Mouse (Mus musculus): Measurements from ENCODE around the gene Cdipt. TPM values are rescaled to one million over a fixed set of nuclear protein-coding genes. Genes with fewer than 3 reads are reported as not detected.
A peak's percentile ranks its signal among the peaks of the same experiment; 100 is the strongest.

Cdipt gene
- polyA plus RNA-seq, 1 experiment from 2014 or later, result 89.2 TPM

DNA sequence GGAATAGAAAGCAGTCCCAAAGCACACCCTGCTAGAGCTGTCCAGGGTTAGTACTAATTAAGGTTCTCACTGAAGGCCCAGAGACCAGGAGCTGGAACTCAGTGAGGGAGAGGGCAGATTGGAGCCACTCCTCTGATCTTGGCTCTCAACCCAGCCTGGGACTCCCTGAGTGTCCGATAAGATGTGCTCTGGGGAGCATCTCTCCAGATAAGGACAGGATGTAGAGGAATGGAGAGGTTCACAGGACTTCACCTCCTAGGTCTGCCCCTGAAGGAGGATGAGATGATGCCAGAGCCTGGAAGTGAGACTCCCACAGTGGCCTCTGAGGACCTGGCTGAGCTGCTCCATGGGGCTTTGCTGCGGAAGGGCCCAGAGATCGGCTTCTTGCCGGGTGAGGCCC is 24.0 kb upstream of the Cdipt start:
- DNase-seq (ENCODE audit: low spot score), result no peak
- peaks cover 54% of the 10 kb centered on the region for H3K27me3 ChIP-seq (ENCODE audit: low read depth, poor library complexity, severe bottlenecking)
- H3K4me3 ChIP-seq, result peak overlapping the region; percentile 66
- H3K27ac ChIP-seq (replicated peaks), result no peak overlapping the region
- H3K4me1 ChIP-seq, result peaks cover 37% of the 10 kb centered on the region
- H3K36me3 ChIP-seq, result 0 out of 2 replicates have a peak, but pooled peaks cover 2% of the 10 kb centered on the region
- 29% methylated on average over 4 of the region's 4 CpGs for WGBS
- H3K9me3 ChIP-seq (replicated peaks), result no peaks in the 10 kb centered on the region

DNA sequence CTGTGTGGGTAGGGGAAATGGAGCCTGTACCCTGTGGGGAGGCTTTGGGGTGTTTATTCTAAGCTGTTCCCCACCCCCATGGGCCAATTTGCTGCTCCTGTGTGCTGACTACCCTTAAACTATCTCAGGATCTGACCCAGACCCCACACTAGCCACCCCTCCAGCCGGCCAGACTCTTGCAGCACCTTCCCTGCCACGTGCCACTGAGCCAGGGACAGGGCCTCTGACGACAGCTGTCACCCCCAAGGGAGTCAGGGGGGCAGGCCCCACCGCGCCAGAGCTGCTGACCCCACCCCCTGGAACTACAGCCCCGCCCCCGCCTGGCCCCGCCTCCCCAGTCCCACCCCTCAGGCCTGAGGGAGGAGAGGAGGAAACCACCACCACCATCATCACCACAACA is 23.1 kb upstream of the Cdipt start:
- Histone ChIP-seq H3K9me3 (replicated peaks) (no peaks in the 10 kb centered on the region), H3K36me3 (no peaks in the 10 kb centered on the region), H3K4me3 (peak overlapping the region; percentile 66; the same call in 1 of the 2 replicates), H3K27me3 (ENCODE audit: low read depth, poor library complexity, severe bottlenecking) (peaks cover 54% of the 10 kb centered on the region), H3K4me1 (peaks cover 37% of the 10 kb centered on the region), H3K27ac (replicated peaks) (no peak overlapping the region)
- 0% methylated on average over 8 of the region's 8 CpGs for WGBS
- no peak for DNase-seq (ENCODE audit: low spot score)

DNA sequence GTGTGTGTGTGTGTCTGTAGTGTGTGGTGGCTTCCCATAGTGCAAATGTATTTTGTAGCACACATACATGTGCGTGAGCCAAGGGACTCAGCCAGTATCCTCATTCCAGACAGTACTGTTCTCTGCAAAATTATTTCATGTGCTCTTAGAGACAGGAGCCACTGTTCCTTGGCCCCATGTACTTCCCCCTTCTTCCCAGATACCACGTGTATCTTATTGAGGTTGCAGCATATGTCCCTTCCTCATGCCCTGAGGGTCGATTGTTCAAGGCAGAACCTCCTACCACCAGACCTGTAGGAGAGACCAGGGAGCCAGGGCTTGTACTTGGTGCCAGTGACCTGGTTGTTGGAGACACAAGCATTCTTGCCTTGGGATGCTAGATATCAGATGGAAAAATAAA is 20.6 kb upstream of the Cdipt start:
- Histone ChIP-seq H3K27ac (replicated peaks) (no peak overlapping the region), H3K4me1 (peaks cover 20% of the 10 kb centered on the region), H3K9me3 (replicated peaks) (no peaks in the 10 kb centered on the region), H3K4me3 (no peak overlapping the region), H3K36me3 (no peaks in the 10 kb centered on the region), H3K27me3 (ENCODE audit: low read depth, poor library complexity, severe bottlenecking) (peaks cover 34% of the 10 kb centered on the region)
- 73% methylated on average over 3 of the region's 3 CpGs for WGBS
- DNase-seq (ENCODE audit: low spot score), result no peak

DNA sequence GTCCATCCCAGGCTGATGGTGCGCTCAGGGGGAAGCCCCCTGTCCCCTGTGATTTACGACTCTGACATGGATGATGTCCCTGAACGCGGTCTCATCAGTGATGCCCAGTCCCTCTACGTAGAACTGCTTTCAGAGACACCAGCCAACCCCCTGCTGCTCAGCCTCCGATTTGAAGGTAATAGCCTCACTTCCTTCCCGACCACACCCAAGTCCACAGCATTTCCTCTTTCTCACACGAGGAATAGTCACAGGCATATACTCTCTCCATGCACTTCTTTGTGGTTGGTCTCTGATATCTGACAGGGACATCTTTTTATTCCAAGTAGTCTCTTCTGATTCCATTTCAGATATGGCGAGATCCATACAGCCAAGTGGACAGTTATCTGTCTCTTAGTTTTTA is 15.9 kb upstream of the Cdipt start:
- Histone ChIP-seq H3K9me3 (replicated peaks) (no peaks in the 10 kb centered on the region), H3K27ac (replicated peaks) (no peak overlapping the region), H3K4me3 (no peak overlapping the region), H3K4me1 (peaks cover 7% of the 10 kb centered on the region), H3K27me3 (ENCODE audit: low read depth, poor library complexity, severe bottlenecking) (peaks cover 35% of the 10 kb centered on the region), H3K36me3 (0 out of 2 replicates have a peak, but pooled peaks cover 3% of the 10 kb centered on the region)
- DNase-seq (ENCODE audit: low spot score), result no peak
- 79% methylated on average over 9 of the region's 9 CpGs for WGBS

DNA sequence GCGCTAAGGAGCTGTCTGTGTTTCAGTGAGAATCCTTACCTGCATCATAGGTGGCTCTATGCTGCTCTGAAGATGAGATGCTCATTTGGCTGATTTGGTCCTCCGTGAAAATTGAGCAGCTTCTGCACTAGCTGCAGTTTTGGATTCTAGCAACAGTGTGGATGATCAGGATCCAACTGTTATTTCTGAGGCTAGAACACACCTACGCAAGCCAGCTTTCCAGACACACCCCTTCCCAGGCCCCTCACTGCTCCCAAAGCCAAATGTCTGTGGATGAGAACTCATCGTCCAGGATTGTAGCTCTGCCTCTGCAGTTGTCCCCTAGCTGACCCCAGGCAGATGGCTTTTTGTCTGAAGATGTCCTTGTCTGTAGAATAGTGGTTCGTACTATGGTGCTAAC is 14.6 kb upstream of the Cdipt start:
- peaks cover 35% of the 10 kb centered on the region for H3K27me3 ChIP-seq (ENCODE audit: low read depth, poor library complexity, severe bottlenecking)
- H3K27ac ChIP-seq (replicated peaks), result no peak overlapping the region
- H3K4me3 ChIP-seq, result no peak overlapping the region
- H3K36me3 ChIP-seq, result 0 out of 2 replicates have a peak, but pooled peaks cover 3% of the 10 kb centered on the region
- no peak for DNase-seq (ENCODE audit: low spot score)
- 85% methylated on average over 5 of the region's 5 CpGs for WGBS
- H3K9me3 ChIP-seq (replicated peaks), result no peaks in the 10 kb centered on the region
- peaks cover 7% of the 10 kb centered on the region for H3K4me1 ChIP-seq

DNA sequence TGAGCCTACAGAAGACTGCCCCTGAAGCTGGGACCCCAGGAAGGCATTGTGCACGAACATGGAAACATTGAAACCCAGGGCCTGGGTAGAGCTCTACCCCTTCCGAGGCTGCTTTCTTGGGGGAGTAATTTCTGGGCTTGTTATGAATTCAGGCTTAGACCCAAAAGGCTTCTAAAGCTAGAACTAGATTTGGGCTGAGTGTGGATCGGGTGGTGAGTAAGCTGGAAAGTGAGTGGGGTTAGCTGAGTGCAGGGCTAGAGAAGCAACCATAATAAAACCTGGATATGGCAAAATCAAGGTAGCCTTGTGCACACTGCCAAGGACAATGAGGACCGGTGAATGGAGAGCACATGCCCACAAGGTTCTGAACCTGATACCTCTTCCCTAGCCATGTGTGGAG is 13.7 kb upstream of the Cdipt start:
- Histone ChIP-seq H3K36me3 (peaks cover 4% of the 10 kb centered on the region; the same call in 1 of the 2 replicates), H3K27ac (replicated peaks) (no peak overlapping the region), H3K9me3 (replicated peaks) (no peaks in the 10 kb centered on the region), H3K4me1 (peaks cover 7% of the 10 kb centered on the region), H3K4me3 (no peak overlapping the region), H3K27me3 (ENCODE audit: low read depth, poor library complexity, severe bottlenecking) (peaks cover 35% of the 10 kb centered on the region)
- 79% methylated on average over 4 of the region's 4 CpGs for WGBS
- no peak for DNase-seq (ENCODE audit: low spot score)

DNA sequence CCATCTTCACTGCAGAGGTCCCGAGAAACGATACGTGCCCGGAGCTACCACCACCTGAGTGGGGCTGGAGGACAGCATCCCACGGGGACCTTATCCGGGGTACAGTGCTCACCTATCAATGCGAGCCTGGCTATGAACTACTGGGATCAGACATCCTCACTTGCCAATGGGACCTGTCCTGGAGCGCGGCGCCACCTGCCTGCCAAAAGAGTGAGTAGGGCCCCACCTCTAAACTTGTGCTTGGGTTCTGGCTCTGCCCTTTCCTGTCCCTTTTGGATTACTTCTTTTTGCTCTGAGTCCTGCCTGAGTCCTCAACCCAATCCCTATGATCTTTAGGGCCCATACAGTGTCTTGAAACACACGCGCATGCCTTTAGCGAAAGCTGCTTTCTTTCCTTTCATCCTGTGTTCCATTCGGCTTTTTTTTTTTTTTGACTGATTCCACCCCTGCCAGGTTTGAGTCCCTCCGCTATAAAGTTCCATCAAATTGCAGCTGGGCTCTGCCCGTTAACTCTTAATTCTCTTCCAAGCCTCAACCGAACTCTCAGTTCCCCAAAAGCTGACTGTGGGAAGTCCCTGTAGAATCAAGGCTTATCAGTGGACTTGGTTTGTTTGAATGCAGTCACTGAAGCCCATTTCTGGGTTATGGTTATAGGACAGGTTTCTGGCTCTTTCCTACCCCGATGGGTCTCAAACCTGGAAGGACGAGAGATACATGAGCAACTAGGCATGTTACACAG is 12.0 kb upstream of the Cdipt start:
- 30% methylated on average over 19 of the region's 19 CpGs for WGBS
- H3K27me3 ChIP-seq (ENCODE audit: low read depth, poor library complexity, severe bottlenecking), result peaks cover 35% of the 10 kb centered on the region
- H3K9me3 ChIP-seq (replicated peaks), result no peaks in the 10 kb centered on the region
- peak; percentile 39 for DNase-seq (ENCODE audit: low spot score)
- peak overlapping the region; percentile 22 for H3K4me3 ChIP-seq
- peaks cover 11% of the 10 kb centered on the region for H3K4me1 ChIP-seq
- H3K36me3 ChIP-seq, result peaks cover 8% of the 10 kb centered on the region; the same call in 1 of the 2 replicates
- H3K27ac ChIP-seq (replicated peaks), result no peak overlapping the region

DNA sequence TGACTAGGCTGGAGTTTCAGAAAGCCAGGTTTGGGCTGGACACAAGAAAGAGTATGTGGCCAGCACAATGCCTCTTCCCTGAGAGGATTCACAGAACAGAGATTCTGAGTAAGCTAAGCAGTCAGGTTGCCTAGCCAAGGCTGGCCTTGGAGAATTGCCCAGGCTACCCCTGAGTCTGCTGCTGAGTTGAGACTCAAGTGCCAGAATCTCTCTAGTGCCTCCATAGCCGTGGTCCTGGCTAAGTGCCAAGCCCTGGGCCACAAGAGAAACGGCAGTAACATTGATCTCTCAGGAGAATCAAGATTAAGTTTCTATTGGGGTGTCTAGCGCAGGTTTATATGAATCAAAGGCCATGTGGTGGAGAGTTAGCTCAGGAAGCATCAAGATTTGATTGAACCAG is 10.1 kb upstream of the Cdipt start:
- no peaks in the 10 kb centered on the region for H3K9me3 ChIP-seq (replicated peaks)
- WGBS, result 86% methylated on average over 3 of the region's 3 CpGs

DNA sequence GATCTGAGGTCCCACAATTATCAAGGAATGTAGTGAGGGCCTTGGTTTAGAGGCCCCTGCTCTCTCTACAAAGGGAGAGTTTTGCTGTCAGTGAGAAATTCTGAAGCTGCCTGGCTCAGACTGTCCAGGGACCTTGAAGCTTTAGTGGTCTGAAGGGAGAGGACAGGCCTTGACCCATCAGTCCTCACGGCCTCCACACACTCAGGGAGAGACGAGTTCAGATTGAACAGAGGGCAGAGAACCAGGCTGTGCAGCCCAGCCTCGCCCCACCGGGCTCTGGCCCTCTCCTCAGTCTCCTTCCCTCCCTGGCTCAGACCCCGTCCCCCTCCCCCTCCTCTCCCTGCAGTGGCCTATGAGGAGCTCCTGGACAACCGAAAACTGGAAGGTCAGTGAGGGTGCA is 8.4 kb upstream of the Cdipt start:
- H3K27me3 ChIP-seq (ENCODE audit: low read depth, poor library complexity, severe bottlenecking), result peaks cover 21% of the 10 kb centered on the region
- H3K36me3 ChIP-seq, result peaks cover 10% of the 10 kb centered on the region; the same call in 1 of the 2 replicates
- 70% methylated on average over 6 of the region's 6 CpGs for WGBS
- no peak for DNase-seq (ENCODE audit: low spot score)
- H3K27ac ChIP-seq (replicated peaks), result no peak overlapping the region
- no peaks in the 10 kb centered on the region for H3K9me3 ChIP-seq (replicated peaks)
- H3K4me3 ChIP-seq, result no peak overlapping the region
- H3K4me1 ChIP-seq, result peaks cover 11% of the 10 kb centered on the region

More for the DNA sequence above, 10.1 kb upstream of the Cdipt start:
- no peak for DNase-seq (ENCODE audit: low spot score)
- H3K27ac ChIP-seq (replicated peaks), result no peak overlapping the region
- peaks cover 35% of the 10 kb centered on the region for H3K27me3 ChIP-seq (ENCODE audit: low read depth, poor library complexity, severe bottlenecking)
- H3K36me3 ChIP-seq, result peaks cover 11% of the 10 kb centered on the region; the same call in 1 of the 2 replicates
- H3K4me1 ChIP-seq, result peaks cover 11% of the 10 kb centered on the region
- H3K4me3 ChIP-seq, result no peak overlapping the region

DNA sequence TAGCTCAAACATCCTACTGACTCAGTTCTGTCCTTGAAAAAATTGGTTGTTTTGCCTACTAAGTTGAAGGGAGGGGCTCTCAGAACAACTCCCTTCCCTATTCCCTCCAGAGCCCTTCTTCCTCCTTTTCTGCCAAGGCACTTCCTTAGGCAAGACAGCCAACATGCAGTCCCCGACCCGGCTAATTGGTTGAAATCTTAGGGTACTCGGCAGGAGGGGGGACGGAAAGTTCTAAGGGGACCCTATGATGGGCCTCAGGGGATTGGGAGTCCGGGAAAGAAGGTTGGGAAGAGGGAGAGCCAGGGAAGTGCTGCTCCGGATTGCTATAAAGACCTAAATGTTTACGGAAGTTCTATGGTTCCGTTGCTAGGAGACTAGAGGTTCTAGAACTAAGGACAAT is 221 bp upstream of the Cdipt start:
- 19% methylated on average over 8 of the region's 8 CpGs for WGBS
- peaks cover 17% of the 10 kb centered on the region for H3K4me1 ChIP-seq
- H3K9me3 ChIP-seq (replicated peaks), result no peaks in the 10 kb centered on the region
- H3K36me3 ChIP-seq, result peaks cover 30% of the 10 kb centered on the region
- no peaks in the 10 kb centered on the region for H3K27me3 ChIP-seq (ENCODE audit: low read depth, poor library complexity, severe bottlenecking)
- no peak for DNase-seq (ENCODE audit: low spot score)
- peak overlapping the region; percentile 99 for H3K27ac ChIP-seq (replicated peaks)
- H3K4me3 ChIP-seq, result peak overlapping the region; percentile 99

DNA sequence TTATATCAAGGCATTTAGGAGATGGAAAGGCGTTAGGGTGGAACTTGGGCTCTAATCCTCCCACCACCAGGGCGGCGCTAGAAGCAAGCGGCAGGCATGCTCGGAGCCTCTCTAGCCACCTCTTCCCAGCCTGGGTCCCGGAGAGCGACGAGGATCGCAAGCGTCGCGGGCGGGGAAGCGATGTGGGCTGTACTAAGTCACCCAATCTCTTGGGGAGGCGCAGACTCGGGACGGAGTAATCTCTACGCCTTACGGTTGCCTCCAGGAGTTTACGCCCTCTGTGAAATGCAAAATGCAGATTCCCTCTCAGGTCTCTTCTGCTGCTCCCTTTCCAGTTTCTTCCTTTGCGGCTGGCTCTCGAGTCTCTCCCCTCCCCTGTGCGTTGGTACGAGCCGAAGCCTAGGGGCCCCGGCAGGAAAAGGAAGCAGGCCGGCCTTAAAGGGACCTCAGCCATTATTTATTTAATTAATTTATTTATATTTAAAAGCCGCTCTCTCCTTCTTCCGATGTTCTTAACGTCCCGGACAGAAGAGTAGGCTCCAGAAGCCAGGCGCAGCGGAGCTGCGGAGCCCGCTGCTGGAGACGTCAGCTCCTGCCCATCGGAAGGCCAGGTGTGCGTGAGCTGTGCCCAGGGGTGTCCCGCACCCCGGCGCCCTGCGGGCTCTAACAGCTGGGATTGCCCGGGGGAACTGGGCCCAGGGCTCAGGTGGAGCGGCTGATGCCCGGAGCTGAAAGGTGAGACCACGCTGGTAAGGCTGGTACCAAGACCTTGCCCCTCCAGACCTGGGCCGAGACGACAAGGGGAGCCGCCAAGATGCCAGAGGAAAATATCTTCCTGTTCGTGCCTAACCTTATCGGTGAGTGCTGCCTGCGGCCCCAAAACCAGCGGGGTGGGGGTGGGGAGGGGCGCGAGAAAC is 494 bp downstream of the Cdipt start, which contains the start of gene Cdiptos:
TSS of gene Cdiptos (minus strand) at position 149 of the 917 bp plus-strand sequence.
- Histone ChIP-seq H3K27ac (replicated peaks) (peak within 1 kb of the TSS; percentile 99), H3K4me1 (peaks cover 17% of the 10 kb centered on the region), H3K27me3 (ENCODE audit: low read depth, poor library complexity, severe bottlenecking) (no peaks in the 10 kb centered on the region), H3K4me3 (peak within 1 kb of the TSS; percentile 99), H3K9me3 (replicated peaks) (no peaks in the 10 kb centered on the region), H3K36me3 (peaks cover 36% of the 10 kb centered on the region)
- under 1% methylated on average over 55 of the region's 55 CpGs for WGBS
- DNase-seq (ENCODE audit: low spot score), result peak; percentile 97

DNA sequence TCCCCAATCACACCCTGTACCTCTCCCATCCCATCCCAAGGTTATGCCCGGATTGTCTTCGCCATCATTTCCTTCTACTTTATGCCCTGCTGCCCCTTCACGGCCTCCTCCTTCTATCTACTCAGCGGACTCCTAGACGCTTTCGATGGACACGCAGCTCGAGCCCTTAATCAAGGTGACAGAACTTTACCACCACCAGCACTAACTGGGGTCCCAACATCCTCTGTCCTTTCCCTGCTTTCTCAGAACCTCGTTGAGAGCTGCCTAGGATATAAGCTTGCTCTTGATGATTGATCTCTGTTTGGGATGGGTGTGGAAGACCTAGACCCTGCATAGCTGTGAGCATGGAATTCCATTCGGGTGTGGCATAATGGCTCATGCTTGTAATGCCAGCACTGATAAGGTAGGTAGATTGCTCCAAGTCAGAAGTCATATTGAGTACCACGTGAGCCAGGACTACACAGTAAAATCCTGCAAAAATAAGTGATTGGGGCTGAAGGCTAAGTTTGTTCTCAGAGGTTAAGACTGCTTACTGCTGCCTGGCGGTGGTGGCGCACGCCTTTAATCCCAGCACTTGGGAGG is 1.3 kb downstream of the Cdipt start:
- WGBS, result 29% methylated on average over 14 of the region's 14 CpGs
- H3K9me3 ChIP-seq (replicated peaks), result no peaks in the 10 kb centered on the region
- H3K27ac ChIP-seq (replicated peaks), result peak overlapping the region; percentile 99
- H3K27me3 ChIP-seq (ENCODE audit: low read depth, poor library complexity, severe bottlenecking), result no peaks in the 10 kb centered on the region
- DNase-seq (ENCODE audit: low spot score), result no peak
- H3K36me3 ChIP-seq, result peaks cover 39% of the 10 kb centered on the region
- H3K4me3 ChIP-seq, result peak overlapping the region; percentile 99
- peaks cover 17% of the 10 kb centered on the region for H3K4me1 ChIP-seq
